Mouse (Mus musculus): ENCODE measurements around the gene Troap.

GRCm38 (mm10) chr15:99079804-99080203, 5.4 kb downstream of the Troap start:
- TF ChIP-seq CTCF (IDR thresholded peaks at IDR 0.05; ENCODE audit: low read depth, low read length) (no peak), TAL1 (conservative IDR thresholded peaks at IDR 0.05; ENCODE audit: low read depth, low read length) (no peak)
